Mouse (Mus musculus): ENCODE results near the gene Cbx7. TPM values are rescaled to one million over a fixed set of nuclear protein-coding genes. Genes with fewer than 3 reads are reported as not detected.

The Cbx7 gene
- polyA plus RNA-seq, 1 experiment from 2014 or later: 2.4 TPM

Small RNAs within 50 kb of the gene (microRNA-seq; reads per million reads assigned to microRNA genes)
- gene Mir7213: 0.91 reads per million

Other genes starting within 250 kb of the Cbx7 start
- gene Sun2, start 228.6 kb downstream of the Cbx7 start, polyA plus RNA-seq (2016; fragmentation: Nextera tagmentation; extraction: Ambion mirVana): 2.4 and 3.4 TPM in 2 replicates
- gene Dnal4, start 193.3 kb downstream of the Cbx7 start, polyA plus RNA-seq (2016; fragmentation: Nextera tagmentation; extraction: Ambion mirVana): 66.3 and 68.6 TPM in 2 replicates
- gene Nptxr, start 166.4 kb downstream of the Cbx7 start, polyA plus RNA-seq (2016; fragmentation: Nextera tagmentation; extraction: Ambion mirVana): 1.8 and 2.2 TPM in 2 replicates
- gene Npcd, start 136.9 kb downstream of the Cbx7 start, polyA plus RNA-seq (2016; fragmentation: Nextera tagmentation; extraction: Ambion mirVana): not detected in 2 replicates
- gene Cbx6, start 136.4 kb downstream of the Cbx7 start, polyA plus RNA-seq (2016; fragmentation: Nextera tagmentation; extraction: Ambion mirVana): 16.1 and 18.1 TPM in 2 replicates
- 7.7 and 8.4 TPM in 2 replicates for gene Apobec3, start 79.5 kb downstream of the Cbx7 start, polyA plus RNA-seq (2016; fragmentation: Nextera tagmentation; extraction: Ambion mirVana)
- gene Pdgfb, start 43.9 kb upstream of the Cbx7 start, polyA plus RNA-seq (2016; fragmentation: Nextera tagmentation; extraction: Ambion mirVana): 1.4 and 1.6 TPM in 2 replicates
- gene Syngr1, start 120.2 kb upstream of the Cbx7 start, polyA plus RNA-seq (2016; fragmentation: Nextera tagmentation; extraction: Ambion mirVana): 5.9 and 7.0 TPM in 2 replicates
- gene Rpl3, start 120.7 kb upstream of the Cbx7 start, polyA plus RNA-seq (2016; fragmentation: Nextera tagmentation; extraction: Ambion mirVana): 1,034 and 1,049 TPM in 2 replicates
- gene Tab1, start 162.0 kb upstream of the Cbx7 start, polyA plus RNA-seq (2016; fragmentation: Nextera tagmentation; extraction: Ambion mirVana): 43.3 and 45.3 TPM in 2 replicates
- gene Mgat3, start 202.6 kb upstream of the Cbx7 start, polyA plus RNA-seq (2016; fragmentation: Nextera tagmentation; extraction: Ambion mirVana): 6.3 and 7.6 TPM in 2 replicates

Data from embryonic facial prominence, embryonic 10.5 days (tissue).